Mouse (Mus musculus) left cerebral cortex, adult 8-10 months (tissue): ENCODE measurements around the gene Jmjd8. TPM values are rescaled to one million over a fixed set of nuclear protein-coding genes. Genes with fewer than 3 reads are reported as not detected.

Source experiments
- DNase-seq, 2 experiments: peaks; one replicate each; pipeline ENCODE4 v3.0.0; 2022; ENCODE audit warnings: low spot score in 2 of 2
- microRNA-seq, 2 experiments: library from miRNA; unstranded; fragments of <30 nt; microRNA quantifications; one replicate each; pipeline ENCODE4 v1.2.0; 2022
- total RNA-seq, 4 experiments: library from RNA; stranded (reverse); gene quantifications; 2 replicates each; pipeline ENCODE4 v1.2.4; 2022

Jmjd8 gene
- total RNA-seq, 4 experiments from 2014 or later, result 52.6 to 63.8 (median 56.4) TPM

DNA sequence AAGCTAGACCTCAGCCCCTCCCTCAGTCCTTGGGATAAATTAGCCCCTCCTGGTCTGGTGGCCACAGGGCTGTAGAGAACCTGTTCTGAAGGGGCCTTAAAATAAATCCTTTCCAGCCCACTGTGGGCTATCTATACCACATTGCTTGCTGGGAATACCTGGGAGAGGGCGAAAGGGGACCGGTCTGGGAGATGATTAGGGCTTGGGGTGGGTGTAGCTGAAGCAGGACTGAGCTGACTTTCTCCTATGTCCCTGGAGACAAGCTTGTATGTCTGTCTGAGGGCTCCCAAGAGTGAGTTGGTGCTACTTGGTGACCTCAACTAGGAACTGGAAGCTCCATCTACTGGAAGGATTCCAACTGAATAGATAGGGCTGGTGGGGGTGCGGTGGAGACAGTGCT is 48.4 kb downstream of the Jmjd8 start:
- DNase-seq, result no peak

DNA sequence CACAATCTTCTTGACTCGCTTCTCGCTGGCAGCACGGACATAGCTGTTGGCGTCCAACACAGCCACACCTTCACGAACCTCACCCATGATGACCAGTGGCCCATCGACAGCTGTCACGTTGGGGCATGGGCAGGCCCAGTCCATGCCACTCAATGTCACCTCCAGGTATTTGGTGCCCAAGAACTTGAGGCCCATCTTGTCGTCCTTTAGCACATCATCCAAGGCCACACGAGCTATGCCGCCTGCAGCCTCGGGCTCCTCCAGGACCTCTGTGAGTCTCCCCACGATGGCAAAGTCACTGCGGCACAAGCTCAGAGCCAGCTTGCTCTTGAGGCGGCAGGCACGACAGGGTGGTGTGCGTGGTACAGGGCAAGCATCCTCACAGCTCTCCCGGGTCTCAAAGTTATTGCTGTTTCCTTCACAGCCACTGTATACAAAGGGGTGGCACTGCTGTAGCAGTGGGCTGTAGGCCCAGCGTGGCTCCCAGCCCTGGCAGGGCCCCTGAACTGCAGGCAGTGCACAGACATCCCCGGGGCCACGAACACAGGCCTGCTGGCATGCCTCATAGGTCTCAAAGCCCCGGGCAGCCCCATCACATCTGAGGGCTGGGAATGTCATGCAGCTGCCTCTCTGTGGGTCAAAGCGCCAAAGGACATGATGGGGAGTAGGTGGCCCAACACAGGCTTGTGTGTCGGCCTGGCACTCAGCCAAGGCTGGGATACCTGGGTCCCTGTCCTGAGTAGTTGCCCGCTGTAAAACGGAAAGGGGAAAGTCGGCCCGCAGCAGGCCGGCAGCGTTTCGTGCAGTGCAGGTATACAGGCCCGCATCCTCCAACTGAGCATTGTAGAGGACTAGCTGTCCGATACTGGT is 49.3 kb downstream of the Jmjd8 start:
- DNase-seq, result no peak

DNA sequence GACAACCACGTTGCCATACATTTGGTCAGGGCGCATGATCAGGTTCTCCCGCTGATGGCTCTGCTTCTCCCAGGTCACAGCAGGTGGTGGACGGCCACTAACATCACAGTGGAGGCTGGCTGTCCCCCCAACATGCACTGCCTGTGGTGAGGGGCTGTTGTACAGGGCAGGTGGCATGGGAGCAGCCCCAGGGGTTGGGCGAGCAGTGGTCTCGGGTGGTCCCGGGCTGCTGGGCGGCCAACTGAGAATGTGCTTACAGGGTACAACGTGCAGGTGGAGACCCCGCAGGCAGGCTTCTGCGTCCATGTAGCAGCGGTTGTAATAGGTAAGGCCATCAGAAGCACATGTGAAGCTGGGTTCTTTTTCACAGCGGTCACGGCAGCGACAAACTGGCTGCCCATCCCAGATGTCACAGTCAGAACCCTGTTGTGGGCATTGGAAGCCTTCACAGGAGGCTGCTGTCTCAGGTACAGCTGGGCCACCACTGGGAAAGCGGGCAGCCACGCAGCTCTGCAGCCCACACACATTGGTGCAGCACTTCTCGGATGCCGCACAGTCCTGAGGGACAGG is 50.0 kb downstream of the Jmjd8 start:
- DNase-seq, result no peak

DNA sequence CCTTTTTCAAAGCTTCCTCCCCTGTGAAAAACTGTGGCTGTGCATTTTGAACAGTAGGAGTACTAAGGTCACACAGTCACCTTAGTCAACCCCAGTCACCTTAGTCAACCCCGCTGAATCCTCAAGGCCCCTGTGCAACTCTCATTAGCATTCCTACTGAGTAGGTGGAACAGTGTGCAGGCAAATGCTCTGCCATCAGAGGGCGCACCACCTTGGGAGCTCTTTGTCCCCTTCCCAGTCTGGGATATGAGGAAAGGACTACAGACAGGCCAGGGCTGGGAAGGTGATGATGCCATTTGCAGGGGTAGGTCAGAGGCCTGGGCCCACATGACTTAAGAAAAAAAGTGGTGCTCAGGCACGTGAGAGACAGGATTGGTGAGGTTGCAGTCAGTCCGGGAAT is 50.6 kb downstream of the Jmjd8 start:
- DNase-seq, result peak in 1 of 2 experiments; percentile 46

DNA sequence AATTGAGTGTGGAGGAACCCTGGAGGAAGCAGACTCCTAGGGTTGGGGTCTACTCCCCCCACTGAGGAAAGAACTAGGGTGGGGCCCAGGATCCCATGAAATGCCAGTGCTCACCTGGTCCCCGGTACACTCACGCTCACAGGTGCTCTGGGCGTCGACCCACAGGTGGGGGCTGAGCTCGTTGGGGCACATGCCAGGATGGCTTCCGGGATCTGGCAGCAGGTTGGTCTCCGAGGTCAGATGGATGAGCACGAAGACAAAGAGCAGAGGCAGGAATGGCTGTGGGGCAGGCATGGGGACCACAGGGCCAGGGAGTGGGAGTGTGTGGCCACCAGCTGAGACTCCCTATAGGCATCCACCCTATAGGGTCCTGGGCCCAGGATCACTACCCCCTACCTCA is 51.1 kb downstream of the Jmjd8 start:
- DNase-seq, result no peak

DNA sequence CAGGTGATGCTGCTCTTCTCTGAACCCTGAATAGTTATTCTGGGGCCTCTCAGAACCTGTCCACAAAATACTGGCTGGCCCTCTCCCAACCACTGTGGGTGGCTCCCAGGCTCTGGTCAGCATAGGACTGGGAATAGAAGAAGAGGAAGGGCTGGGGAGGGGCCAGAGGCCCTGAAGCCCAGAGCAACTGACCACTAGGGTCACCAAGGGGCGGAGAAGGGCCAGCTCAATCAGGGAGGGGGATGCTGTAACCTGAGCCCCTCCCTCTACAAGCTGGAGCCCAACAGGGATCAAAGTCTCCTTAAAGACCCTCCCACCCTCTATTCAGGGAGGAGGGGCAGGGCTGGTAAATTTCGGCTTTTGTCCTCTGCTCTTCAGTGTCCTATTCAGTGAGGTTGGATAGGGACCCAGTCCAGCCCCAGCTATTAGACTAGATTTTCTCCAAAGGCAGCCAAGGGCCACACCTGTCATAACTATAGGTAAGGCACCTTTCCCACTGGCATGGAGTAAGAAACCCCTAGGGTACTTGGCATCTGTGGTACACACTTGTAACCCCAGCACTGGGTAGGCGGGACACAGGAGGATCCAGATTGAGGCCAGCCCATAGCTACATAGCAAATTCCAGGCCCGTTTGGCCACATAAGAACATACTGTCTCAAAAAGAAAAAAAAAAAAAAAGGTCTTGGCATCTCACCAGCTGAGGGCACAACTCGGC is 51.7 kb downstream of the Jmjd8 start, which contains the start of gene Wfikkn1:
Gene Wfikkn1 (minus strand): TSS at position 663 of the 715 bp plus-strand sequence.
- DNase-seq, result no peak

DNA sequence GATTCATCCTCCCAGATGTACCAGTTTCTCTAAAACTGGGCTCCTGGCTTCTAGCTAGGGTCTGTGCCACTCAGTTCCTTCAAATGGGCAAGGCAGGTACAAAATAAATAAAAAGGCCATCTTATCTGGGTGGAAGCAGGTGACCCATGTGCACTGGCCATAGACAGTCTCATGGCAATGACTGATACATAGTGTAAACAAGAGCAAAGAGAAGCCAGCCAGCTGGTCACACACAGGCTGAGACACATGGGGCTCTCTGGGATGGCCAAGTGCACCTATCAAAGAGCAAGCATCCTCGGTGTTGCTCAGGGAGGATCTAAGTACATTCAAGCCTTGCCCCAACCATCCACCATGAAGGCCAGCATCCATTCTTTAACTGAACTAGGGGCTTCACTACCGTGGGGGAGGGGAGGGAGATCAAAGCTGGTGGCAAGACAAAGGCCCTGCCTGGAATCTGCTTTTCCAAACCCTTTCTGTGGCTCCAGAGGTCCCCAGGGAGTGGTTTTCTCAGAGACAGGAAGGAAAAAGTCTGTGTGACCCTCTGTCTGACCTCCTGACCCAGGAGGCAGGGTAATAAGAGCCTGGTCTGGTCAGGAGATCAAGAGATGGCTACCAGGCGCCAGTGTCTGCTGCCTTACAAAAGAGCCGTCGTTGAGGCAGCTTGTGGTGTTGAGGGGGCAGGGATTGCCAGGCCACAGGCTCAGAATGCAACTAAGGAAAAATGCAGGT is 52.4 kb downstream of the Jmjd8 start:
- no peak for DNase-seq

Small RNA genes lying within 50 kb of the gene (microRNA-seq; reads per million reads assigned to microRNA genes)
- 2.2 to 5.0 reads per million in 2 experiments for gene Mir3082
- 2.1 to 2.2 reads per million in 2 experiments for gene Mir6966

Other genes with a start within 250 kb of the Jmjd8 start
- gene Lmf1, start 249.8 kb upstream of the Jmjd8 start, total RNA-seq, result 10 to 100 TPM; 22.0 to 26.3 (median 24.6) TPM
- gene Gng13, start 111.7 kb upstream of the Jmjd8 start, total RNA-seq, result 100 to 1,000 TPM; 125 to 148 (median 137) TPM
- gene Chtf18, start 101.4 kb upstream of the Jmjd8 start, total RNA-seq, result 1 to 10 TPM; 1.8 to 3.1 (median 2.1) TPM
- gene Rpusd1, start 101.2 kb upstream of the Jmjd8 start, total RNA-seq, result 10 to 100 TPM; 55.9 to 61.2 (median 58.2) TPM
- gene Mslnl, start 92.8 kb upstream of the Jmjd8 start, total RNA-seq, result 1 to 10 TPM in 1 of 4 experiments, under 1 TPM in 3; 0.30 to 1.1 (median 0.70) TPM
- gene Msln, start 74.5 kb upstream of the Jmjd8 start, total RNA-seq, result 1 to 10 TPM; 2.3 to 4.9 (median 2.6) TPM
- gene Narfl, start 55.1 kb upstream of the Jmjd8 start, total RNA-seq, result 10 to 100 TPM; 32.1 to 40.6 (median 37.2) TPM
- gene Haghl, start 43.2 kb upstream of the Jmjd8 start, total RNA-seq, result 100 to 1,000 TPM; 120 to 140 (median 140) TPM
- under 1 TPM in 3 of 4 experiments, not detected in 1; 0.37 to 0.84 (median 0.37) TPM for gene Ccdc78, start 42.3 kb upstream of the Jmjd8 start, total RNA-seq
- gene Fam173a, start 36.0 kb upstream of the Jmjd8 start, total RNA-seq, result 10 to 100 TPM; 83.6 to 99.1 (median 88.6) TPM
- gene AC134908.4, start 33.2 kb upstream of the Jmjd8 start, total RNA-seq, result 1 to 10 TPM in 2 of 4 experiments, not detected in 2; 1.8 to 3.3 TPM
- gene Metrn, start 31.7 kb upstream of the Jmjd8 start, total RNA-seq, result 10 to 100 TPM; 83.0 to 89.4 (median 88.3) TPM
- gene Fbxl16, start 19.8 kb upstream of the Jmjd8 start, total RNA-seq, result 100 to 1,000 TPM; 603 to 725 (median 681) TPM
- gene Wdr24, start 5.2 kb upstream of the Jmjd8 start, total RNA-seq, result 10 to 100 TPM; 22.1 to 28.5 (median 26.8) TPM
- 100 to 1,000 TPM; 168 to 175 (median 172) TPM for gene Stub1, start 4.5 kb downstream of the Jmjd8 start, total RNA-seq
- gene Rhbdl1, start 8.4 kb downstream of the Jmjd8 start, total RNA-seq, result 10 to 100 TPM; 32.6 to 42.3 (median 37.5) TPM
- gene Gm20683, start 12.9 kb downstream of the Jmjd8 start, total RNA-seq, result 10 to 100 TPM; 19.4 to 25.5 (median 21.2) TPM
- gene Rhot2, start 16.0 kb downstream of the Jmjd8 start, total RNA-seq, result 10 to 100 TPM; 59.9 to 86.5 (median 78.9) TPM
- gene Wdr90, start 32.6 kb downstream of the Jmjd8 start, total RNA-seq, result 10 to 100 TPM; 23.4 to 29.1 (median 24.5) TPM
- 10 to 100 TPM; 16.8 to 25.2 (median 19.0) TPM for gene Mcrip2, start 39.9 kb downstream of the Jmjd8 start, total RNA-seq
- gene Mettl26, start 46.2 kb downstream of the Jmjd8 start, total RNA-seq, result 10 to 100 TPM; 31.4 to 37.3 (median 34.6) TPM
- 1 to 10 TPM; 1.4 to 3.2 (median 1.5) TPM for gene Wfikkn1, start 52.0 kb downstream of the Jmjd8 start, total RNA-seq
- gene Rab40c, start 90.9 kb downstream of the Jmjd8 start, total RNA-seq, result 10 to 100 TPM; 39.7 to 46.1 (median 45.1) TPM
- 100 to 1,000 TPM; 104 to 113 (median 104) TPM for gene Pigq, start 116.1 kb downstream of the Jmjd8 start, total RNA-seq
- gene Nhlrc4, start 116.1 kb downstream of the Jmjd8 start, total RNA-seq, result under 1 TPM; 0.41 to 0.74 (median 0.48) TPM
- gene A930017K11Rik, start 123.7 kb downstream of the Jmjd8 start, total RNA-seq, result 1 to 10 TPM in 3 of 4 experiments, under 1 TPM in 1; 0.63 to 1.8 (median 1.4) TPM
- gene Capn15, start 156.9 kb downstream of the Jmjd8 start, total RNA-seq, result 10 to 100 TPM; 34.3 to 50.9 (median 46.4) TPM
- 10 to 100 TPM; 89.1 to 97.8 (median 95.8) TPM for gene Rab11fip3, start 240.7 kb downstream of the Jmjd8 start, total RNA-seq